Mouse (Mus musculus) G1E-ER4 (cell line): ENCODE results near the gene Abracl. TPM values are rescaled to one million over a fixed set of nuclear protein-coding genes. Genes with fewer than 3 reads are reported as not detected.

ENCODE experiments used
- GATA1 ChIP-seq: IDR thresholded peaks from one replicate; pipeline ENCODE4 v1.8.0; 2012; ENCODE audit warnings: low read length, inconsistent platforms
- polyA plus RNA-seq: library from polyadenylated mRNA; stranded (reverse); fragments of >175 nt; gene quantifications from 2 replicates; pipeline ENCODE4 v1.2.3, GENCODE M21; 2012

Gene Abracl
- polyA plus RNA-seq, 1 experiment = 25.8 TPM

DNA sequence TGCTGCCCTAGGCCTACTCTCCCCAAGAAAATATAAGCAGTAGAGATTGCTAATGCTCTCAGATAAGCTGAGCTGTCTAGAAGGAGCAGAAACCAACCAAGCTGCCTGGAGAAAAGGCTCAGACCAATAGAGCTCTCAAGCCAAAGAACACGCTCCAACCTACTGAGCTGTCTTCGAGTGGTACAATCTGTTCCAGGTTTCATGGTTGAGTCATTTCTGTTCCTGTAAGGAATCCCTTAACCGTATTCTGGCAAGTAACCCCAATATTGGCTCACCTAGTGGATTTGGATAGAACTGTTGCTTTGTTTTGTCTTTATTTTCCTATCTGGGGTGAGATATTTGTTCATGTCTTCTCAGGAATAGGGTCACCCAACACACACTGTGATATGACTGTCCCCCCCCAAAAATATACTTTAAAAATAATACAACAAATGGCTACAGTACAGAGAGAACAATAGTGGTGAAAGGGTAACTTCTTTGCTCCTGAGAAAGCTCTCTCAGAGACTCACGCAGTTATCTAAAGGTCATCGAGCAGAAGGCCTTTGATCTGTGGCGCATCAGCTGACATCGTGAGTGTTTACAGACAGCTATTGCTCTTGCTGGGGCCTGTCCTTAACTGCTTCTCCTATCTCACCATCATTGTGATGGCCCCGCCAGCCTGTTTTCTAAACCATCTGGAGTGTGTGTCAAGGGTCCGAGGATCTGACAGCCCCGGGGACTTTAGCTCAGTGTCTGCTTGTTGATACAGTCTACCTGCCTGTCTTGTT is 24.5 kb upstream of the Abracl start:
- no peak for TF ChIP-seq GATA1

DNA sequence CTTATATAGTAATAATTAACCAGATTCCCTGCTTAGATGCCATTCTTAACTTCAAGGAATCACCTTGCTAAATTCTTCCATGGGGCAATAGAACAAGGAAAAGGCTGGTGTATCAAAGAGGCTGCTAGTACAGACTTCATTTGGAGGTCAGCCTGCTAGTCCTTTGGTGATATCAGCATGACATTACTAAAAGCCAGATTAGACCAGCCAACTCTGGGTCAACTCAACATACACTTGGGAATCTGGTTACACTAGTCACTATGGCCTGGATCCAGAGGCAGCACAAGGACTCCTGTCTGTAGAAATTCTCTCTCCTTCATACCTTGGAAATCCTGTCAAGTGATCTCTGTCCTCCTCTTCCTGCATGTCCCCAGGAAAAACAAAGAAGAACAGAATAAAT is 23.3 kb upstream of the Abracl start:
- no peak for TF ChIP-seq GATA1

DNA sequence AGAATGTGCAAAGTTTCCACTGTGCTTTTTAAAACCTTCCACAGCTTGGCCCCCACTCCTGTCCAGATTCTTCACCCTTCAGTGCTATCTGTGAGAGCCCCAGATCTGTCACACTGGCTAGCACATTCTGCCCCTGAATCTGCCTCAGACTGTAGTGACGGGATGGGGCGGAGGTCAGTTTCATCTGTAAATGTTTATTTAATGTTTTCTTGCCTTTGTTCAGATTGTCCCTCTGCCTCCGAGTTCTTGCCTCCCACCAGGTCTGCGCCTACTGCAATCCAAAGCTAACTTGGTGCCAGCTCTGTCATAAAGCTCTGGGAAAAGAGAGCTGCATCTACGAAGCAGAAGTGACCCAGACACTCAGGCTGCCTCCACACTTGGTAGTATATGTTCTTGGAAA is 13.8 kb upstream of the Abracl start:
- TF ChIP-seq GATA1 = no peak

DNA sequence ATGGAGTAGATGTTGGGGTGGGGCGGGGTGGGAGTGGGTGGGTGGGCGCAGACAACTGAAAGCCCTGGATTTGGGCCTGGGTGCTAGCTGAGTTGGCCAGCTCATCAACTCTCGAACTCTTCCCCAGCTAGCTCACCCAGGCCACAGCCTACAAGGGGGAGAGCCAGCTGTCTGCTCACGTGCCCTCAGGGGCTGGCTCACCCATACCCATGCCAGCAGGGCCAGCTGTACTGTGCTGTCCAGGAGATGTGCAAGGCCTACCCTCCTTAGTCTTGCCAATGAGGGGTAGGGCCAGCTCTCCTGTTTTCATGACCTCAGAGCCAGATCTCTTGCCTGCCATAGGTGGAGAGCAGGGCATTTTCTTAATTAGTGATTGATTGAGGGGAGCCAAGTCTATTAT is 11.3 kb upstream of the Abracl start:
- TF ChIP-seq GATA1 = no peak

DNA sequence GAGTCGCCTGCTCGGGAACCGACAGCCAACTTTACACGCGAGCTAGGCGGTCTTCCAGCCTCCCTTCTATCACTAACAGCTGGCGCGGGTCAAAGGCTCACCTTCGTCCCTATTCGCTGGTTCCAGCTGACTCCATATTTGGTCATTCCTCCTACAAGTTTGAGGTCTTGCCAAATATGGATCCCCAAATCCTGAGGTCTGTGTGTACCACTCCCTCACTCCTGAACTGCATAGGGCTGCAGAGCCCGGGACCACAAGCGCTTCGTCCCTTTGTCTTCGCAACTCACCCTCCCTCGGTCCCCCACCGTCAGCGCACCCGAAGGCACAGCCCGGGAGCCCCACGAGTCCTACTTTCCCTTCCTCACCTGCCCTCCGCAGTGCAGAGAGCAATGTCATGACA is 776 bp downstream of the Abracl start:
- TF ChIP-seq GATA1 = no peak

DNA sequence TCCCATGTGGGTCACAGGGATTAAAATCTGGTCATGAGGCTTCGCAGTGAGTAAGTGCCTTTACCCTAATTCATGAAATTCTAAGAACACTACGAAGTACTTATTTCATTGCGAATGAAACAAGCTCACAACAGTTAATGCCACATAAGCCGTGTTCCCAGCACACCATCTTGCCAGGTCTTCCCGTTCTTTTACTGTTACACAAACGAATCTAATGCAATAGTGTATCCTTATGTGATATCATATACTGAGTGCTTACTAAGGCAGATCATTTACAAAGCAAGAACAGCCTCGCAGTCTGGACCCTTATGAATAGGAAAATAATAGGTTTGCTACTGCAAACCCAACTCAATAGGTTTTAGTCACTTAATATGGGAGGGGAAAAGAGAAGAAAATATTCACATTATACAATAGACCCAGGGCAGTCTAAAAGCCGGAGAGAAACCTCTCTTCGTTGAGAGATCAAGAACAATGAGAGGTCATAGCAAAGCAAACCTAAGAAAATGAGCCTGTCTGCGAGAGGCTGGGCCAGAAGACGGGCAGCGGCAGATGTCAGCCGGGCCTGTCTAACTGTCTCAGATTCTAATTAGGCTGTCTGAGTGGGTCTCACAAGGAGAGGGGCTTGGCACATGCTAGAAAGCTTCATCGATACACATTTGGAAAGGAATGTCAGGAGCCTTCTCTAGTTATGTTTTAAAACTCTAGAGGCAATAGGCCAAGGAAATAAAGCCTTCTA is 1.3 kb downstream of the Abracl start:
- no peak for TF ChIP-seq GATA1

DNA sequence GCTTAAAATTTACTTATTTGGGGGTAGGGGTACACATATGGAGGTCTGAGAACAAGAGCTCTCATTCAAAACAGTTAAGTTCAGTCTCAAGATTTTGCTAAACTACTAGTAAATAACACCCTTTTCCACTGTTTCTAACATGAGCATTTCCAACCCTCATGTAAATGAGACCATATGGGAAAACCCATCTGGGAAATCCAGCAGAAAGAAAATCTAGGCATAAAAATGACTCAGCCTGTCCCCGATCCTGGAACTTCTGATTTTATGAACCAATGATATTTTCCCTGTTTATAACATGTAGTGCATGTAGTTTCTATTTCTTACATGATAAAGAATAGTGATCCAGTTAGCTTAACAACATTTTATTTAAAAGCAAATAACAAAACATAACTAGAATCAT is 2.2 kb downstream of the Abracl start:
- TF ChIP-seq GATA1 = no peak

DNA sequence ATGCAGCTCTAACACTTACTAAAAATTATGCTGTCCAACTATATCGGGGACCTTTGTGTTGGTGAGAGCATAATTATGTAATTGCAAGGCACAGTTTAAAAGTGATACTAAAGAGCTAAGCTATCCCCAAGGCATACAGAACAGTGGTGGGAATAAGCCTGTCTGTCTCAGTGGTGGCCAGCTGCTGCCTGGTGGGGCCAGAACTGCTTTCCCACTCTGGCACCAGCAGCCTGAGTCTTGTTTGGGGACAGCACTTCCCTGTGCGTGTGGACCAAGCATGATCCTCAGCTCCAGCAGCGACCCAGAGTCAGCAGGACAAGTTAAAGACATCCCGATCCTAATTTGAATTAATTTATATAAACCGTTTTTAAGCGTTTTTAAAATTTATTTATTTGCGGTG is 2.6 kb downstream of the Abracl start:
- no peak for TF ChIP-seq GATA1

DNA sequence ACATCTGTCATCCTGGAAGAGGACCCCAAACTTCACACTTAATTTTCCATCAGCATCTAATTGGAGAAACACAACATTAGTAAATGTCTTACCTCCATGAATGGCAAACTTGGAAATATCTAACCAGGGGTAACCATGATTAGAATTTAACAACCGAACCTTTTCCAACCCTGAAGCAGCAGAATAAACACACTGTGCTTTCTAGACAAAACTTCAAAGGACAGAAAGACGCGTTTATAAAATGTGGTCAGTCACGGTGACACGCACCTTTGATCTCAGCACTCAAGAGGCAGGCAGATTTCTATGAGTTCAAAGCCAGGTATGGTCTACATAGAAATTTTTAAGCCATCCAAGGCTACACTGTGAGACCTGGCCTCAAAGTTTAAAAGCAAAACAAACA is 11.3 kb downstream of the Abracl start:
- TF ChIP-seq GATA1 = no peak

DNA sequence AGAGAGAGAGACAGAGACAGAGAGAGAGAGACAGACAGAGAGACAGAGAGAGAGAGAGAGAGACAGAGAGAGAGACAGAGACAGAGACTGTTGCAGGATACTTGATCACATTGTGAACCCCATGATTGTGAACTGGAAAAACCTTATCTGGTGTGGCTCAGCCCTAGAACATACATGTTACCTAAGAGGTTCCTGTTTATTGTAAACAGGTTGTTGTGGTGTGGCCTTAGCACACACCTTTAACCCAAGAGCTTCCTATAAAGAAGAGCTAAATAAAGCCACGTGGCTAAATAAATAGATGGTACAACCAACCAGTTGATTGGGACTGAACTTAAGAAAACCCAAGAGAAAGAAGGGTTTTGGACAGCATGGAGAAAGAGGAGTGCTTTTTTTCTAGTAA is 13.3 kb downstream of the Abracl start:
- TF ChIP-seq GATA1 = no peak

DNA sequence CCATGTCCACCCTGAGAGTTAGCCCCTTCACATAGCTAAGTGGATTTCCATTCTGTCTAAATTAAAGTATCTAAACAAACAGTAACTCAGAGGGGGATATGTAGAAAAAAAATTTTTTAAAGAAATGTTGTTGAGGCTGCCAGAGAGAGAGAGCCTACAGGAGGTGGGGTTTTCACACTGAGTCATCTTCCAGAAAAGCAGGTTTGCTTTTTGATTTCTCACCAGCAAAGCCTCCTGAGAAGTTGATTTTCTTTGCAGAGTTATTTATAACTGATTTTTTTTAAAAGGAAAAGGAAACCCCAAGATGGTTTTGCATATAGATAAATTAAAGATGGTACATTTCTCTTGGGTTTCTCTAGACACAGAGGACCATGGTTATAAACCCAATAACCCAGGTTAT is 15.0 kb downstream of the Abracl start:
- TF ChIP-seq GATA1 = no peak

DNA sequence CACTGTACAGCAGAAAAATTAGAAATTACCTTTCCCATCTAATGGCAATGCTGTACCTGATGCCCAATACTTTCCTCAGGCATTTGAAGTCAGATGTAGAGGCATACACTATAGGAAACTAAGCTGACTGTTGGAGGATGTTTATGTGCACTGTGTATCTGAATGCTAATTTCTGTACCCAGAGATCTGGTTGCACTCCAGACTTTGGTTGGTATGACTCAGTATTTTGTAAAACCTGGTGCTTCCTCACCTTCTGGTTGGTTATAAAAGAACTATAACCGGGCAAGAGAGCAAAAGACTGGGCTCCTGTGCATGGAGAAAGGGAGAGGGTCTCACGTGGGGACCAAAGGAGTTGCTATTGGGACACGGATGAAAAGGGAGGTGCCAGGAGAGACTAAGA is 15.8 kb downstream of the Abracl start:
- no peak for TF ChIP-seq GATA1

DNA sequence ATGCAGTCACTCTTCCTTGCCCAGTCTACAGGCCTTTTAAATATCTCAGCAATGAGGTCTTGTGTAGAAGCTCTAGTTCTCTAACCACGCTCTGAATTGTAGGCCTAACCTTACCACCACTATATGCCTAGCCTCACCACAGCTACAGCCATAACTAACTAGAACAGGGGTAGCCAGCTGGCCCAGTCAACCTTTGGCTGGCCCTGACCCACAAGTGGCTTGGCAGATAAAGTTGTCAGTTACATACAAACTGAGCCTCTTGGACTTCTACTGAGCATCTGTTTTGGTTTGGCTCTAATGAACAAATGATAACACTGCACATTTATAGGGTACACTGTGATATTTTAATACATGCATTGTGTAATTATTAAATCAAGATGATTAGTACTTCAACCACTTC is 16.3 kb downstream of the Abracl start:
- no peak for TF ChIP-seq GATA1

DNA sequence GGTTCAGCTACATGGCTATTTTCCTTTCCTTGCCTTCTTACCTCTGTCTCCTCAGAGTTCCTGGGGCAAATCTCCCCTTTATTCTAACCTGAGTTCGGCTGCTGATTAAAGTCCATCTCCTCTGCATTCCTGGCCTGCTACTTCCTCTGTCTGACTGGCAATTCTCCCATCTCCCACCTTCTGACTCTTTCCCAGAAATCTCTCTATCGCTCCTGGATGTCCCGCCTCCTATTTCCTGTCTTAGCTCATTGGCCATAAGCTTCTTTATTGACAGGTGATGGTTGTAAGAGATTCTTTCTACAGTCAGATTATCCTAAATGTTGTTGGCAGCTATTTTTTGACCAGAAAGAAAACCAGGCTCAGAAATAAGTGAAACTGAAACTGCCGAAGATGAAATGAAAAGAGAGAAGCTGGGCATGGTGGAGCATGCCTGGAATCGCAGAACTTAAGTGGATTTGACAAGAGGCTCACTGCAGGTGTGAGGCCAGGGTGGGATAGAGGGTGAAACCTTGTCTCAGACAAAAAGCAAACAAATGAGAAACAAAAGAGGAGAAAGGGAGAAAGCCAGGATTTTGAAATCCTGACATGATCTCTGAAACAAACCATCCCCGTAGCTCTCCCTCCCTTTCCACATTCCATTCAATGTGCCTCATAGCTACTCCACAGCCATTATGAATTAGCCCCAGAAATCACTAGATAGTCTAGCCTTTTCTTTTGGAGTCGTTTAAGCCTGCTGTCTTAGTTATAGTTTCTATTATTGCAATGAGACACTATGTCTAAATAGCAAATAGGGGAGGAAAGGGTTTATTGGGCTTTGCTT is 17.7 kb downstream of the Abracl start:
- TF ChIP-seq GATA1 = no peak

DNA sequence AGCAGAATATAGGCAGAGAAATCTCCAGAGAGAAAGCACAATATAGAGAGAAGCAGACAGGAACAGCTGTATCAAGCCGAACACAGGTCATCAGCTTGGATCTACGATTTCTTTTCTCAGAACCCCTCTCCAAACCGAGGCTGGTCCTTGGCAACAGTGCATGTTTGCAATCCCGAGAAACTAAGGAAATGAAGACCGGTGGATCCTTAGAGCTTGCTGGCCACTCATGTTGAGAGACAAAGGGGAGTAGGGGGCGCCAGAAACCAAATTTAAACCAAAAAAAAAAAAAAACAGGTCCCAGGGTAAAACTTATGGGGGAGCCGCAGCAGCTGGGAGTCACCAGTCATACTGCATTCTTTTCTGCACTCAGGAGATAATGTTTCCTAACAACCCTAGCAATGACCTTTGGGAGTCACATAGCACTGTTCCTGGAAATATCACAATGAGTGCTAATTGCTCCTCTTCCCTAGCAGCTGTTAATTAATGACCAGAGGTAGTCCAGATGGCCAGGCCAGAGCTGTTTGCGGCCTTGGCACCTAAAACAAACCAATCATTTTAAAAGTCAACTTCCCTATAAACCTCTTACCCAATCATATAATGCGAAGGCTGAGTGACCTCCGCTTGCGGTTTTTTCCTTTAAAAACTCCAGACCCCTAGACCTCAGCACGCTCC is 19.0 kb downstream of the Abracl start:
- TF ChIP-seq GATA1 = no peak

DNA sequence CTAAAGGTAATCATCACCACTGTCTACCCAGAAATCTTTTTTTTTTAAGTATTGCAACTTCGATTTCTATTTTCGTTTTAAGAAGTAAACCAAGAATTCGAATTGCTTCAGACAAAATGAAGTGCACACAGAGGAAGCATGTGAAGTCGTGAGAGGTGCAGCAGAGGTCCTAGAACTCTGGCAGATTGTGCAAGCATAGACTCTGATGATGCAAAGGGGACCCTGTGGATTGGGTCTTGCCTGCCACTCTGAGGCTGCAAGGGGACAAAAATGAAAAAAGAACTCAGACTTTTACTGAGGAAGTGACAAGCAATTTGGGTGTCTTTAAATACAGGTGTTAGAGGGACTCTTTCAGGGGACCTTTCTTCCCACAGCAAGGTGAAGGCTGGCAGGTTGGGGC is 32.5 kb downstream of the Abracl start:
- no peak for TF ChIP-seq GATA1
